Mouse (Mus musculus) kidney, postnatal 0 days (tissue): ENCODE data around the gene Fkbp4. TPM values are rescaled to one million over a fixed set of nuclear protein-coding genes. Genes with fewer than 3 reads are reported as not detected.
A peak's percentile ranks its signal among the peaks of the same experiment; 100 is the strongest.

Source experiments
- ATAC-seq: fragments of 200-750 bp; cut with Nextera tagmentation; replicated peaks from 2 replicates; pipeline ENCODE4 v1.8.0; 2017; ENCODE audit warnings: low read depth, moderate number of reproducible peaks, moderate TSS enrichment, moderate library complexity; ENCODE audit not compliant: low FRiP score
- DNase-seq: peaks from one replicate; pipeline ENCODE4 v3.0.0-alpha.2; 2016; ENCODE audit warnings: low spot score
- H3K27ac ChIP-seq: fragments of 300-500 bp; sonication (generic); 2 replicates; pipeline ENCODE4 v1.5.1; 2014; ENCODE audit warnings: mild to moderate bottlenecking
- H3K27me3 ChIP-seq: fragments of 300-500 bp; sonication (generic); 2 replicates; pipeline ENCODE4 v1.6.1; 2014; ENCODE audit warnings: low read length, mixed read lengths; ENCODE audit not compliant: insufficient read depth
- H3K36me3 ChIP-seq: fragments of 300-500 bp; sonication (generic); 2 replicates; pipeline ENCODE4 v1.6.1; 2014; ENCODE audit warnings: low read length, mixed read lengths; ENCODE audit not compliant: insufficient read depth
- H3K4me1 ChIP-seq: fragments of 300-500 bp; sonication (generic); replicated peaks from 2 replicates; pipeline ENCODE4 v1.6.1; 2014; ENCODE audit warnings: antibody characterized with exemption, low read length, mixed read lengths; ENCODE audit not compliant: insufficient read depth
- H3K4me2 ChIP-seq: fragments of 300-500 bp; sonication (generic); 2 replicates; pipeline ENCODE4 v1.6.1; 2014; ENCODE audit warnings: mild to moderate bottlenecking, low read length, moderate library complexity, mixed read lengths
- H3K4me3 ChIP-seq: fragments of 300-500 bp; sonication (generic); replicated peaks from 2 replicates; pipeline ENCODE4 v1.5.1; 2014; ENCODE audit warnings: low read depth, low read length
- H3K9ac ChIP-seq: fragments of 300-500 bp; sonication (generic); 2 replicates; pipeline ENCODE4 v1.6.1; 2014; ENCODE audit warnings: low read depth, low read length
- H3K9me3 ChIP-seq: fragments of 300-500 bp; sonication (generic); replicated peaks from 2 replicates; pipeline ENCODE4 v1.6.1; 2016; ENCODE audit warnings: low read length, inconsistent platforms, mixed read lengths
- CTCF ChIP-seq: IDR thresholded peaks from 2 replicates; pipeline ENCODE4 v1.5.1; 2016; ENCODE audit warnings: antibody characterized with exemption, low read depth, mild to moderate bottlenecking, moderate library complexity
- WGBS: fragments of 180-500 bp; shearing (Covaris S2); extraction: QIAGEN DNeasy Blood & Tissue Kit; methylation state at CpG from one replicate; pipeline ENCODE4 v1.1.7; 2014; 5-methylcytosine and 5-hydroxymethylcytosine counted together
- polyA plus RNA-seq: library from polyadenylated mRNA; unstranded; fragments of >200 nt; fragmentation: Nextera tagmentation; extraction: Ambion mirVana; gene quantifications from 2 replicates; pipeline ENCODE4 v1.2.1, GENCODE M21; 2015

Gene Fkbp4
- 286 and 317 TPM in 2 replicates for polyA plus RNA-seq

DNA sequence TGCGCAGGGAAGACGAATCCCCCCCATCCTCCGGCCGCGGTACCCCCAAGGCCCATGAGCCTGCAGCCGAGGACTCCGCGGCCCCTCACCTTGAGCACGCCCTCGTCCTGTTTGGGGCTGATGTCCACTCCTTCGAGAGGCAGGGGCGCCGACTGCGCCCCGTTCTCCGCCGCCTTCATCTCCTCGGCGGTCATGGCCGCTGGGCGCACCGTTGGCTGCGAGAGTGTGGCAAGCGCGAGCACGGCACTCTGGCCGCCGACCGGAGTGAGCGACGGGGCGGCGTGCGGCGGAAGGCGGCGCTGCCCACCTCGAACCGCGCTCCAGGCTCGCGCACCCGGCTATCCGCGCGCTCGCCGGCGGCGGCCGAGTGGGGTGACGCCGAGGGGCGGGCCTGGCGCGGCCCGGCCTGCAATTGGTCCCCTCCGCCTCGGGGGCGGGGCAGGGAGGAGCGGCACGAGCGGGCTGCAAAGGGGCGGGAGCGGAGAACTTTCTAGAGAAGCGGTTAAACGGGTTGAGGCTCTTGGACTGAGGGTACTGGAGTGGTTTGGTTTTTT lies at the start of gene Fkbp4:
Gene Fkbp4, minus strand, starts transcription at position 361 of the 554 bp plus-strand sequence.
- ATAC-seq, result peak; percentile 95
- peak within 1 kb of the TSS; percentile 84 for H3K4me2 ChIP-seq
- H3K4me1 ChIP-seq, result 0 out of 2 replicates have a peak, but pooled peaks cover 10% of the 10 kb centered on the region
- peak within 1 kb of the TSS; percentile 95 for H3K4me3 ChIP-seq
- peaks cover 29% of the 10 kb centered on the region for H3K36me3 ChIP-seq
- H3K9me3 ChIP-seq, result no peaks in the 10 kb centered on the region
- H3K9ac ChIP-seq, result peak within 1 kb of the TSS; percentile 96
- DNase-seq, result peak; percentile 96
- H3K27me3 ChIP-seq, result no peaks in the 10 kb centered on the region
- 1% methylated on average over 39 of the region's 67 CpGs for WGBS
- TF ChIP-seq CTCF, result no peak; the same call in 1 of the 2 replicates
- H3K27ac ChIP-seq, result peak within 1 kb of the TSS; percentile 96

DNA sequence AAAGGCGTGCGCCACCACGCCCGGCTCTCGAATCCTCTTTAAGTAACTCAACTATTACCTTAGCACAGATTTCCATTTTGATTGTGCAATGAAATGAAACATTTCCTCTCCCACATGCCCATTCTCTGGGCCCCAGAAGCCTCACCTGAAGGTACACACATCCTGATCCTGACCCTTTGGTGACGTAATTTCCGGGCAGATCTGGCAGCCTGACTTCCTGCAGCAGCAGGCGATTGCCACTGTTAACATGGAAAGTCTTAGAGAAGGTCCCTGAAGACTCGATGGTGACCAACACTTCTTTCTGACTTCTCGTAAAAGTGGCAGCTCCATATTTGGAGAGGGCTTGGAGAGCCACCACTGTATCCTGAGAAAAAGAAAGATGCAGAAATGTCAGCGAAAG lies 49.3 kb upstream of the Fkbp4 start:
- 86% methylated on average over 11 of the region's 11 CpGs for WGBS
- Histone ChIP-seq H3K27me3 (no peaks in the 10 kb centered on the region), H3K4me3 (no peak overlapping the region), H3K9ac (no peak overlapping the region), H3K27ac (no peak overlapping the region), H3K4me1 (no peaks in the 10 kb centered on the region), H3K9me3 (no peaks in the 10 kb centered on the region), H3K36me3 (no peaks in the 10 kb centered on the region), H3K4me2 (no peak overlapping the region)
- TF ChIP-seq CTCF, result no peak
- no peak for ATAC-seq
- DNase-seq, result no peak

DNA sequence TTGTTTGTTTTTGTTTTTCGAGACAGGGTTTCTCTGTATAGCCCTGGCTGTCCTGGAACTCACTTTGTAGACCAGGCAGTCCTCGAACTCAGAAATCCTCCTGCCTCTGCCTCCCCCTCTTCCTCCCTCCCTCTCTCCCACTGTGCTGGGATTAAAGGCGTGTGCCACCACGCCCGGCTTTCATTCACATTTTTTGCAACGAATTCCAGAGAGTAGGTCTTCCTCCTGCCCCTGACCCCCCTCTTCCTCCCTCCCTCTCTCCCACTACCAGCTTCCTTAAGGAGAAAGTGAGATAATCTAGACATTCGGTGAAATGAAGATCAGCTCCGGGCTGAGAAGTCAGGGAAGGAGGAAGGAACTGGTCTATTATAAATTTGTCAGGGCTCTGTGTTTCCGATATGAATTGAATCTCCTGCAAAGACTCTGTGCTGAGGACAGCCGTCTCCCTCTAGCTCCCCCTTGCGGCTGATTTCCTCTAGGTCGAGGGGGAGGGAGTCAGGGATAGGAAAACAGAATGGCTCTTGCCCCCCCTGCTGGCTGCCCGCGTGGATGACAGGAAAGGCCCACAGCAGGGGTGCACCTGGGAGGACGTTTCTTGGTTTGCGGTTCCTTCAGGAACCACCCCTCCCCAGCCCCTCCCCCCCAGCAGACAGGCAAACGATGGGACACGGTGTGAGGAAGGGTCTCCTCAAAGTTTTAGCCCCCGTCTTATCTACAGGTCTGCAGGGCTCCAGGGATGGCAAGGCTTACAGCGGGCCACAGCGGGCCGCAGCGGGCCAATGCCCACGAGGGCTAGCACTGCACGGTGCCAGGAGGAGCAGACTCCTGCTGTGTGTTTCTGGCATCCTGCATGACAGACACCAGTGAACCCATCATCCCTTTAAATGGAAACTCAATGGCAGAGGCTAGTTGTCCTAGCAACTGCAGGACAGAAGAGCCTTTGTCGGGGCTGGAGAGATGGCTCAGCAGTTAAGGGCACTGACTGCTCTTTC lies 41.3 kb upstream of the Fkbp4 start:
- Histone ChIP-seq H3K4me2 (peak overlapping the region; percentile 42), H3K9me3 (no peaks in the 10 kb centered on the region), H3K27me3 (no peaks in the 10 kb centered on the region), H3K36me3 (no peaks in the 10 kb centered on the region), H3K4me3 (no peak overlapping the region), H3K27ac (no peak overlapping the region), H3K9ac (no peak overlapping the region), H3K4me1 (no peaks in the 10 kb centered on the region)
- peak; percentile 100 for TF ChIP-seq CTCF
- peak; percentile 95 for DNase-seq
- 17% methylated on average over 26 of the region's 26 CpGs for WGBS
- peak; percentile 90 for ATAC-seq

DNA sequence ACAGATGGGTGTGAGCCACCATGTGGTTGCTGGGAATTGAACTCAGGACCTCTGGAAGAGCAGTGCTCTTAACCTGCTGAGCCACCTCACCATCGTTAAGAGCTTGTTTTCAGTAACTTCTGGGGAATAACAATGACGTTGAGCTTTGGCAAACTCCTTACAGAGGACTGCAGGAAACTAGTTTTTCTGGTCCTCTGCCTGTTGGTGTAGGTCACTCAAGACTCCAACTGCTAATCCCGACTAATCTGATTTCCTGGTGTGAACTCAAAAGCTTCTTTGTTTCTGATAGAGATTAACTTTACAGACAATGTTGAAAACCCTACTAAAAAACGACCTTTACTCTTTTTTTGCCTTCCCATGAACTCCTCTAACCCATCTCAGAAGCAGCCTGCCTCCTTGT lies 39.0 kb upstream of the Fkbp4 start:
- Histone ChIP-seq H3K4me2 (no peak overlapping the region), H3K27me3 (no peaks in the 10 kb centered on the region), H3K36me3 (no peaks in the 10 kb centered on the region), H3K4me3 (no peak overlapping the region), H3K9me3 (no peaks in the 10 kb centered on the region), H3K27ac (no peak overlapping the region), H3K9ac (no peak overlapping the region), H3K4me1 (no peaks in the 10 kb centered on the region)
- no peak for TF ChIP-seq CTCF
- no peak for ATAC-seq
- DNase-seq, result no peak
- 32% methylated on average over 4 of the region's 4 CpGs for WGBS

DNA sequence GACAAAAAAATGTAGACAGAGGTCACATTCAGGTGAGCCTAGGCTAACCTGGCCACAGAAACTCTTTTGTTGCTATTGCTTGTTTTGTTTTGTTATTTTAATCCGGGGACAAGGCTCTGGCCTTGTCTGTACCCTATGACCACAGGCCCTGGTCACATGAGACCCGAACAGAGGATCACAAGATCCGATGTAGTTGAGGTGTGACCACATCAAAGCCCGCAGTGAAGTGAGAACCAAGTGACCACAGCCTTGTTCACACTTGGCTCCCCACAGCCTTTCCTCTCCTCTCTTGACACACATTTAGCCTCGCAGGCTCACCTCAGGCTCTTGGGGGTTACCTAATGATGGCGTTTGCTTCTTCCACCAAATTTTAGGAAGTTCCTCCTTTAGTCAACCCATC lies 35.6 kb upstream of the Fkbp4 start:
- H3K27ac ChIP-seq, result no peak overlapping the region
- no peaks in the 10 kb centered on the region for H3K27me3 ChIP-seq
- no peak for DNase-seq
- no peak for ATAC-seq
- no peaks in the 10 kb centered on the region for H3K36me3 ChIP-seq
- WGBS, result 73% methylated on average over 6 of the region's 6 CpGs
- no peak overlapping the region for H3K4me3 ChIP-seq
- no peaks in the 10 kb centered on the region for H3K4me1 ChIP-seq
- H3K9ac ChIP-seq, result no peak overlapping the region
- no peak overlapping the region for H3K4me2 ChIP-seq
- no peak for TF ChIP-seq CTCF
- H3K9me3 ChIP-seq, result no peaks in the 10 kb centered on the region

DNA sequence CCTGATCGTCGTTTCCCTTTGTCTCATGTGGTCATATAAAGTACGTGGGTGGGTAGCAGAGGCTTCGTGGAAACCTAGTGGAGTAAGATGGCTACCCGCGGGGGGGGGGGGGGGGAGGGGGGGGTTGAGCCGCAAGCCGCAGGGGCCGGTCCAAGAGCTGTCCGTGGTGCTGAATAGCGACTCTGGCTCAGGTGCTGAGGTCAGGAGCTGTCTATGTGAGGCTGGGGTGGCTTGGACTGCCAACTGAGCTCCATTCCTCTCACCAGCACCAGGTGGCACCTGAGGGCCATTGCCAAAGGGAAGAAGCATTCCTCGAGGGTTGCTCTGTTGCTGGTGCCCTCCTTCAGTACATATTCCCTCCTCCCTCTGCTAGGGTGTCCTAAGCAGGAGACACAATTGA lies 31.0 kb upstream of the Fkbp4 start:
- no peaks in the 10 kb centered on the region for H3K36me3 ChIP-seq
- no peaks in the 10 kb centered on the region for H3K9me3 ChIP-seq
- peak; percentile 57 for TF ChIP-seq CTCF
- H3K27ac ChIP-seq, result no peak overlapping the region
- ATAC-seq (peak; percentile 79), DNase-seq (peak; percentile 54)
- no peak overlapping the region for H3K4me3 ChIP-seq
- 7% methylated on average over 10 of the region's 12 CpGs for WGBS
- no peak overlapping the region for H3K9ac ChIP-seq
- no peaks in the 10 kb centered on the region for H3K27me3 ChIP-seq
- no peak overlapping the region for H3K4me2 ChIP-seq
- H3K4me1 ChIP-seq, result no peaks in the 10 kb centered on the region
